Mouse (Mus musculus) bone marrow macrophage, adult 2 months (primary cell): ENCODE measurements around the gene Gcdh.

Source experiments
- CTCF ChIP-seq: IDR thresholded peaks from 2 replicates; pipeline ENCODE4 v1.5.1; 2012; ENCODE audit warnings: low read depth, mild to moderate bottlenecking, low read length, moderate library complexity
- POLR2A ChIP-seq: IDR thresholded peaks from 2 replicates; pipeline ENCODE4 v1.6.1; 2012; ENCODE audit warnings: mild to moderate bottlenecking, low read depth, low read length, borderline replicate concordance

DNA sequence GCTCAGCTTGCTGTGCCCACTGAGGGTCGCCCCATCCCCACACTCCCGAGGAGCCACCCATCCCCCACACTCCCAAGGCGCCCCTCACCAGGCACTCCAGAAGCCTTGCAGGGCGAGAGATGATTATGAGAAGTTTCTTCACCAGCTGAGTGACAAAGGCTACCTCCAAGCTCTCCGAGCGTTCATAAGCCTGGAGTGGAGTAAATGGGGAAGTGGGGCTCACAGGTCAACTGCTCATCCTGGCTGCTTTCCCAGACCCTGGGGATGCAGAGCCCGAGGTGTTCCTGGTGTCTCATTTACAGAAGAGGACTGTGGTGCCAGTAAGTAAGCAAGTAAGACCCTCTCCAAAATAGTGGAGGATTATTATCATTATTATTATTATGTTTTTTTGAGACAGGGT is 31.8 kb upstream of the Gcdh start:
- TF ChIP-seq CTCF (no peak), POLR2A (no peak)
